Mouse (Mus musculus): ENCODE results near the gene Prss47.

Prss47 gene

DNA sequence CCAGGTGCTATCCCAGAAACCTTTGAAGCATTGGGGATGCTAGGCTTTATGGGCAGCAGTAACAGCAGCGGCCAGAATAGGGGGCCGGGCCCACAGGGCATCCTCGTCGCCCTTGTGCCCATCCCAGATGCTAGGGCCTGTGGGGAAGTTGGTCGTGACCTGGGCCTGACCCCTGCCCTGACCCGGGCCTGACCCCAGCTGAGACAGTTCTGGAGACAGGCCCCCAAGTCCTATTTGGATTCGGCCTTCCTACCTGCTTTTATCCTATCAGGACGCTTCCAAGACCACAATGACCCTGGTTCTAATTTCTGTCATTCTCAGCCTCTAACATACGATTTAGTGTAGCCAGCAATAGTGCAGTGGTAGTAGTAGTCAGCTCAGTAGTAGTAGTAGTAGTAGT is at the start of gene Prss47:
TSS of gene Prss47 (minus strand) at position 101 of the 400 bp plus-strand sequence.
- DNase-seq (ENCODE audit: low read depth, low spot score) = no peak

DNA sequence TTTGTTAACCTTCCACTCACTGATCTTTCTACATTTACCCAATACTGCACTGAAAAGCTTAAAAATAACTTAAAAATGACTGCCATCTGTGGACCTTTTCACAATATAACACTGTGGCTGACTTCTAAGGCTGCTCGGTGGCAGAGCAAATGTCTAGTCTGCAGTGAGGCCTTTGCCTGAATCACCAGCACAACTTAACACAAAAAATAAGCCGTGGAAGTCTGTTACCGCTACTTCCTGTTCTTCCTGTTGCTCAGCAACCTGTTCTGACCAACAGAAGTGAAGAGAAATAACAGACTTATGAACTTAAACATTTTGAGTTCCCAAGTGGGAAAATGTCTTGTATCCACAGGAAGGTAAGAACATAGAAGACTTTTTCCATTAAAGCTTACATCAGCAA is 48.7 kb upstream of the Prss47 start:
- no peak for DNase-seq (ENCODE audit: low read depth, low spot score)

DNA sequence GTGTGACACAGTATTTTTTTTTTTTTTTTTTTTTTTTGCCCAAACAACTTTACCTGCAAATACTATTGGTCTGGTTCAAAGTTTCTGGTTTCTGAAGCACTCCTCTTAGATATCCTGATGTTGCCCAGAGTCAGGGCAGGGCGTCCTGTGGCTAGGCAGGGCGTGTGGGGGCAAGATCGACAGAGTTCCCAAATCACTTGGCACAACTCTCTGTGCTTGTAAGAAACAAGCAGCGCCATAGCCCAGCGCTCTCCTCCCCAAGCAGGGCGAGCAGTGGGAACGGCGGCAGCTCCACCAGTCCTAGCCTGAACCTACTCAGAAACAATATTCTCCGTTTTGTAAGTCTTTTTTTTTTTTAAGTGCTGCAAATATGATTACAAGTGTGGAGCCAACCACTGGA is 48.1 kb upstream of the Prss47 start:
- no peak for DNase-seq (ENCODE audit: low read depth, low spot score)

DNA sequence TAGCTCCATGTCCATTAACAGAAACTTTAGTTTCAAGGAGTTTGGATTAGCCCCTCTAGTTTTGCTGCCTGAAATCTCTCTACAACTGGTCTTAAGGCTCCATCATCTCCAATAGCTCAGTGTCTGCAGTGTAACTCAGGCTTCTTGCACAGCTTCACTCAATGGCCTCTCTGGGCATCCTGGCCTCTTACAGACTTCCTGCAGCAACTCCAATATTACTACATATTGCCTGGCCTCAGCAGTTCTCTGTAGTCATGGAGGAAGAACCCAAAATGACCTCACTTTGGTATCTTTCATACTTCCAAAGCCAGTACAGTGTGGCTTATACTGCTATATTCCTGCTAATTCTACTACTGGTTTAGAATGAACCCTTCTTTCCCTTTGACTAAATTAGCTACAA is 44.5 kb upstream of the Prss47 start:
- no peak for DNase-seq (ENCODE audit: low read depth, low spot score)

DNA sequence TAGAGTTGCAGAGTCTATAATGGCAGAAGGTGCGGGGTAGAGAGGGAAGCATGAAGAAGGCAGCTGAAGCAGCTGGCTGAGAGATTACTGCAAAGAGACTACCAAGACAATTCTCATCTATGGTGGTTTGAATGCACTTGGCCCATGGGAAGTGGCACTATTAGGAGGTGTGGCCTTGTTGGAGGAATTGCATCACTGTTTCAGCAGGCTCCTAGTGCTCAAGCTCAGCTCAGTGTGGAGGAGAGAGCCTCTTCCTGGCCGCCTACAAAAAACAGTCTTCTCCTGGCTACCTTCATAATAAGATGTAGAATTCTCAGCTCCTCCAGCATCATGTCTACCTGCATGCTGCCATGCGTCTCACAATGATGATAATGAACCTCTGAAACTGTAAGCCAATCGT is 43.4 kb upstream of the Prss47 start:
- DNase-seq (ENCODE audit: low read depth, low spot score) = no peak

DNA sequence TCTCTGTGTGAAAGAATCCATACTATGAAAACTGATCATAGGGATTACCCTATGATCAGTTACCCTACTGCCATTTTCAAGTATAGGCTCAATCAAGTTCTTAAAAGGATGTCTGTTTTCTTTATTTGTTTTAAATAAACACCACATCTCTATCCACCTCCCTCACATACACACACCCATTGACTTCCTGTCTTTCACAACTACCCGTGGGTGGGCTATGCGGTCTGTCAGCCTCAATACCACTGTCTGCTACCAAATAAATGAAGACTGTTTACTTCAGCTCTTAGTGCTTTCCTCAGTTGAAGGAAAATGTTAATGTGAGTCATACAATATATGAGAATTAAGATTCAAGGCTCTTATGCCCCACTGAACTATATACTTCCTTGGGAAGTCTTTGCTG is 17.4 kb upstream of the Prss47 start:
- no peak for DNase-seq (ENCODE audit: low read depth, low spot score)

DNA sequence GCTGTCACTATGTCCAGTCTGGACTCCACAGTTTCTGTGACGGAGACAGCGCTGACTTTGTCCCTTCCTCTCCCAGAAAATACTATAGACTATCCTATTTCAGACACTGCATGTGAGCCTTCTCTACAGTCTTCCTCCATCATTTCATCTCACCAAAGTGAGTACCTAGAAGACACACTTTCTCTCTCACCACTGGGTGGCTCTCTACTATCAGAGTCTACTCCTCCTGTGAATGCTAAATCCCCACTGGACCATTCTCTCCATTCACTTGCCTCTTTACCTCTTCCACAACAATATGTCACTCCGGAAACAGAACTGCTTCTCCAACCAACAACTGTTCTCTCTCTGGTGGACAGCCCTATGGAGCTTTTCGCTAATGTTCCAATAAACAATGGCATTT is 17.5 kb downstream of the Prss47 start:
- DNase-seq (ENCODE audit: low read depth, low spot score) = no peak

DNA sequence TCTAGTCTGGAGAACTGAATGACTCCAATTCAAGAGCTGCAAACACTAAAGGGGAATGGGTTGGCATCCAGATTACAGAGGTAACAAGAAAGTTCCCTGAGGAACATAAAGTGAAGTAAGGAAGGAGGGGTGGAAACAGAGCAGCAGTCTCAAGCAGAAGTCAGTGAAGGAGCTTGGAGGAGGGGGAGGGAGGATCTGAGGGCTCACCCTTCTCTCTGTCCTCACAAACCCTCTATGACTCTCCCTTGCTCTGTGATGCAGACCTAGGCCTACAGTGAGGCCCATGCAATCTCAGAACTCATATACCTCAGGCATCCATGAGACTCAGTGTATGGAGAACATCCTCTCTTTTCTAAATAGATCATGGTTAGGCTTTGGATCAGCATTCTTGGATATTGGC is 19.8 kb downstream of the Prss47 start, which contains the start of gene Spata31d1c:
TSS of gene Spata31d1c (plus strand) at position 301 of the 400 bp plus-strand sequence.
- DNase-seq (ENCODE audit: low read depth, low spot score) = no peak

DNA sequence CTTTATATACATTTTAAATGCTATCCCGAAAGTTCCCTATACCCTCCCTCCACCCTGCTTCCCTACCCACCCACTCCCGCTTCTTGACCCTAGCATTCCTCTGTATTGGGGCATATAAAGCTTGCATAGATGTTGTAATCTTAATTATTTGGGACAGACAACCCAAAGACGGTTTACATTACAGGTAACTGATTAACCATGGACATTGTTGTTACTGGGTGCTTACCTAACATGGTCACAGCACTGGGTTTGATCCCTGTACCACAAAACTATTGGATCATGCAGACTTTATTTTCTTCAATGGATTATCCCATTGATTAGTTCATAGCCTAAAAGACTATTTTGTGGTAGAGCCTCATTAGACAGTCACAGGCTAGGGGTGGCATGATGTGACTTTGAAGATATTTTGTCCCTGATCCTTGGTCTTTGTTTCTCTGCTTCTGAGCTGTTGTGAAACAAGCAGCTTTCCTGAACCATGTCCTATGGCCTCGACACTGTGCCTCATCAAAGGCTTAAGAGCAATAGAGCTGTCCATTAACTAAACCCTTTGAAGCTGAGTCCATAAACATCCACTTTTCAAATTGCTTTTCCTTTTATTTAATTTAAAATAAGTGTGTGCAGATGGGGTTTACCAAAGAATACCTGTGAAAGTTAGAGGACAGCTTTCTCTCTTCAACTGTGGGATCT is 41.4 kb downstream of the Prss47 start:
- no peak for DNase-seq (ENCODE audit: low read depth, low spot score)

DNA sequence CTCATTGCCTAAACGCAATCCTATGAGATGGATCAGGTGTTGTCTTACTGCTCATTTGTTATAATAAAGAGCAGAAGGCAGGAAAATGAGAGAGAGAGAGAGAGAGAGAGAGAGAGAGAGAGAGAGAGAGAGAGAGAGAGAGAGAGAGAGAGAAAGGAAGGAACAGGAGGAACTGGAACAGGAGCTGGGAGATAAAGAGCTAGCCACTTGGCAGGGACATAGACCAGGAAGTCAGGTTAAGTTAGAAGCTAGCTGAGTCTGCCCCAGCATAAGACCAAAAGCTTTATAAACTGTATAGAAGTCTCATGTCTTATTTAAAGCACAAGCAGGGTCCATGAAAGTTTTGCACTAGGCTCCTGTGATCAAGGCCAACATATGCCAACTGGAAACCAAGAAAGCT is 44.6 kb downstream of the Prss47 start:
- DNase-seq (ENCODE audit: low read depth, low spot score) = no peak

DNA sequence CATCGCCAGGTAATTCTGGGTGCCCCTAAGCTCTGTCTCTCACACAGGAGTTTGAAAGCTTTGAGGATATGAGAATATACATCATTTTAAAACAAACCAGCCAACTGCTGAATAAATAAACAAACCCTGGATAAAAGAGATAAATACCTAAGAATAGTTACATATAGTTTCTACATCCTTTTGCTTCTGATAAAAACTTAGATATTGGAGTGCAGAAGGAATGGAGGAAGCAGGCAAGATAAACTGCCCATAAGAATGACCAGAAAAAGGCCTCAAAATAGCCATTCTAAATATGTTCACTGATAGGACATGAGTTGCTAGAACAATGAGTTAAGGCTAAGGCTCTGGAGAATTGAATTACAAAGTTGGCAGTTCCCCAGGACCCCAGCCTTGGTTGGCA is 45.8 kb downstream of the Prss47 start:
- DNase-seq (ENCODE audit: low read depth, low spot score) = no peak

DNA sequence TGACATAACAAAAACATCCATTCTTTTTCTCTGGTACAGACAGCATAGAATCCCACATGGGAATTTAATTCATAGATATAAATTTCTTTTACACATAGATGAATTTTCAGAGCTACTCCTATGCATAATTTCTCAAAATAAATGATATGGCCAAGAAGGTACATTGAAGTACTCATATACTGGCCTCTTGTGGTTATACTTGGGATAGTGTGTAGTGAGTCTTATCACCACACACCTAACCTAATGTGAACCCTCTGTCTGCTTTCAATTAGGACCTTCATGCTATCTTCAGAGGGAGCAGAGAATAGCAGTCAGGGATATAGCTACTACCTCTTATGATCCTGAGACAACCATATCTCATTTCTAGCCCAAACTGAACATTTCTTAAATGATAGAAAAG is 47.1 kb downstream of the Prss47 start:
- DNase-seq (ENCODE audit: low read depth, low spot score) = no peak

Measured in mesoderm, embryonic 11.5 days (tissue).